Mouse (Mus musculus): ENCODE results near the gene Mex3d. TPM values are rescaled to one million over a fixed set of nuclear protein-coding genes. Genes with fewer than 3 reads are reported as not detected.

Gene Mex3d
- polyA plus RNA-seq, 1 experiment from 2014 or later, result 6.4 TPM

DNA sequence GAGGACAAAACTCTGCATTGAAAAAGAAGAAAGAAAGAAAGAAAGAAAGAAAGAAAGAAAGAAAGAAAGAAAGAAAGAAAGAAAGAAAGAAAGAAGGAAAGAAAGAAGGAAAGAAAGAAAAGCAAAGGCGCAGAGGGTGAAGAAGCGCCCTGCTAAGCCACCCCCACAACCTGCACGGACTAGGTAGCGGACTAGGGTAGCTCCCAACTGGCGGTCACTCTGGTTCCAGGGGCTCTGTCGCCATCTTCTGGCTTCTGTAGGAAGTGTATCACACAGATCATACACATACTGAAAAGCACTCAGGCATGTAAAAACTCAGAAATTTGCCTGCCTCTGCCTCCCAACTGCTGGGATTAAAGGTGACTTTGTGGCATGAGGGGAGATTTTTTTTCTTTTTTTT lies 13.4 kb downstream of the Mex3d start:
- Histone ChIP-seq H3K27ac (replicated peaks; ENCODE audit: low read depth, low read length) (no peak overlapping the region), H3K4me2 (ENCODE audit: low read depth, low read length) (no peak overlapping the region), H3K4me1 (ENCODE audit: control insufficient read depth, insufficient read depth, low read length) (0 out of 2 replicates have a peak, but pooled peaks cover 3% of the 10 kb centered on the region), H3K9me3 (ENCODE audit: control insufficient read depth, low read length) (no peaks in the 10 kb centered on the region), H3K36me3 (ENCODE audit: control insufficient read depth, insufficient read depth, low read length) (no peaks in the 10 kb centered on the region), H3K9ac (ENCODE audit: low read depth, low read length) (no peak overlapping the region), H3K27me3 (replicated peaks; ENCODE audit: control insufficient read depth, insufficient read depth, low read length) (no peaks in the 10 kb centered on the region), H3K4me3 (ENCODE audit: low read depth, low read length) (no peak overlapping the region)
- DNase-seq (ENCODE audit: low spot score), result peak; percentile 51
- ATAC-seq (ENCODE audit: low read depth), result no peak
- WGBS, result 27% methylated on average over 6 of the region's 6 CpGs

DNA sequence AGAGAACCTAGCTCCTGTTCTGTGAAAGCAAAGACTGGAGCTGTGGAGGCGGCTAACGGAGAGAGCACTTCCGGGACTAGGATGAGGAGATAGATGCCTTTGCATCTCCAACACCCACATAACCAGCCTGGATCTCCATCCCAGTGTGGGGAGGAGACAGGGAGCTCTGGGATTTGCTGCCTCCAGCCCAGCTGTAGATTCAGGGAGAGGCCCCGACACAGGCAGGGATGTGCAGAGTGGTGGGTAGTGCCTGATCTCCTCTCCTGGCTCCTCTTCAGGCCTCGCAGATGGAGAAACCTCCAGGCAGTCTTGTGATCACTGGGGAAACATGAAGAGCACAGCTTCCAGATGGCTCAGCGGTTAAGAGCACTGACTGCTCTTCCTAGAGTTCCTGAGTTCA lies 14.8 kb downstream of the Mex3d start:
- Histone ChIP-seq H3K4me2 (ENCODE audit: low read depth, low read length) (no peak overlapping the region), H3K4me3 (ENCODE audit: low read depth, low read length) (no peak overlapping the region), H3K4me1 (ENCODE audit: control insufficient read depth, insufficient read depth, low read length) (0 out of 2 replicates have a peak, but pooled peaks cover 3% of the 10 kb centered on the region), H3K27me3 (replicated peaks; ENCODE audit: control insufficient read depth, insufficient read depth, low read length) (no peaks in the 10 kb centered on the region), H3K36me3 (ENCODE audit: control insufficient read depth, insufficient read depth, low read length) (no peaks in the 10 kb centered on the region), H3K27ac (replicated peaks; ENCODE audit: low read depth, low read length) (no peak overlapping the region), H3K9me3 (ENCODE audit: control insufficient read depth, low read length) (no peaks in the 10 kb centered on the region), H3K9ac (ENCODE audit: low read depth, low read length) (no peak overlapping the region)
- ATAC-seq (ENCODE audit: low read depth) (no peak), DNase-seq (ENCODE audit: low spot score) (no peak)
- WGBS, result 70% methylated on average over 5 of the region's 6 CpGs

DNA sequence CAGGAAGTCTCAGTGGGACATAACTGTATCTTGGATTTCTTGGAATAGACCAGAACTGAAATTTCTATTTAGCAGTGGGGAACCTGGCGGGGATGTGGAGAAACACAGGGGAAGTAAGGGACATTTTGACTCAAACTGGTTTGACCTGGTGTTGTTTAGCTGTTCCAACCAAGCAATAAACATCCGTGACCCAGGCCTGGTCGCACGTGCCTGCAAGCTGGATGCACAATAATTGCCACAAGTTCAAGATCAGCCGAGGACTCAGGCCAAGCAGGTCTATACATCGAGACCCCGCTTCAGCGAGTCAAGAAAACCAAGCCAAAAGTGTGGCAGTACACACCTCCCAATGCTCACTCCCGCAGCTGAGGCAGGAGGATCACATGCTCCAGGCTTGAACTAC lies 15.5 kb downstream of the Mex3d start:
- Histone ChIP-seq H3K9me3 (ENCODE audit: control insufficient read depth, low read length) (no peaks in the 10 kb centered on the region), H3K4me3 (ENCODE audit: low read depth, low read length) (0 out of 2 replicates have a peak overlapping the region, but pooled peaks have one; percentile 28), H3K4me2 (ENCODE audit: low read depth, low read length) (peak overlapping the region; percentile 21), H3K4me1 (ENCODE audit: control insufficient read depth, insufficient read depth, low read length) (0 out of 2 replicates have a peak, but pooled peaks cover 3% of the 10 kb centered on the region), H3K9ac (ENCODE audit: low read depth, low read length) (no peak overlapping the region), H3K27me3 (replicated peaks; ENCODE audit: control insufficient read depth, insufficient read depth, low read length) (no peaks in the 10 kb centered on the region), H3K36me3 (ENCODE audit: control insufficient read depth, insufficient read depth, low read length) (no peaks in the 10 kb centered on the region), H3K27ac (replicated peaks; ENCODE audit: low read depth, low read length) (no peak overlapping the region)
- no peak for ATAC-seq (ENCODE audit: low read depth)
- DNase-seq (ENCODE audit: low spot score), result no peak
- 46% methylated on average over 9 of the region's 9 CpGs for WGBS

DNA sequence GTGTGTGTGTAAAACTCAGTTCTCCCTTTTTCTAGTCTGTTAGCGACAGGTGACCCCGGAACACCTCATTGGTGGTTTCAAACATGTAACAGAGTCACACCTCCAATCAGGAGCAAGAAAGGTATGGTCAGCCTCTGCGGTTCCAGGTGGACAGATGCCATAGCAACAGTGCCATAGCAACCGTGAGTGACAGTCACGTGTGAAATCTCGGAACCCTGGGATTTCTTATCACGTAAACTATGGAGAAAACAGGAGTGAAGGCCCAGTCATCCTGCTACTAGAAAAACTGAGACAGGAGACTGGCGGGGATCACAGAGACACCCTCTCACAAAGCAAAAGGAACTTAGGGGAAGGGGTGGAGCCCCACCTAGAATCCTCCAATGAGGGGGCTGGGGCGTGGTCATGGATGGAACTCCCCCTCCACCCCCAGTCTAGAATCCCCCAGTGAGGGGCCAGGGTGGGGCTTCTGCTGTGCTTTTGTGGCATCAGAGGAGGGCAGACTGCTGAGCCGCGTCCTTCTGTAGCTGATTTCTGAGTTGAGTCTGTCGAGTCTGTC lies 16.0 kb downstream of the Mex3d start:
- ATAC-seq (ENCODE audit: low read depth), result peak; percentile 80
- 4% methylated on average over 12 of the region's 12 CpGs for WGBS
- no peaks in the 10 kb centered on the region for H3K27me3 ChIP-seq (replicated peaks; ENCODE audit: control insufficient read depth, insufficient read depth, low read length)
- H3K36me3 ChIP-seq (ENCODE audit: control insufficient read depth, insufficient read depth, low read length), result no peaks in the 10 kb centered on the region
- H3K4me3 ChIP-seq (ENCODE audit: low read depth, low read length), result peak overlapping the region; percentile 28
- H3K9me3 ChIP-seq (ENCODE audit: control insufficient read depth, low read length), result no peaks in the 10 kb centered on the region
- no peak overlapping the region for H3K9ac ChIP-seq (ENCODE audit: low read depth, low read length)
- 0 out of 2 replicates have a peak, but pooled peaks cover 3% of the 10 kb centered on the region for H3K4me1 ChIP-seq (ENCODE audit: control insufficient read depth, insufficient read depth, low read length)
- H3K4me2 ChIP-seq (ENCODE audit: low read depth, low read length), result peak overlapping the region; percentile 21
- DNase-seq (ENCODE audit: low spot score), result peak; percentile 93
- H3K27ac ChIP-seq (replicated peaks; ENCODE audit: low read depth, low read length), result peak overlapping the region; percentile 19; the same call in 1 of the 2 replicates

DNA sequence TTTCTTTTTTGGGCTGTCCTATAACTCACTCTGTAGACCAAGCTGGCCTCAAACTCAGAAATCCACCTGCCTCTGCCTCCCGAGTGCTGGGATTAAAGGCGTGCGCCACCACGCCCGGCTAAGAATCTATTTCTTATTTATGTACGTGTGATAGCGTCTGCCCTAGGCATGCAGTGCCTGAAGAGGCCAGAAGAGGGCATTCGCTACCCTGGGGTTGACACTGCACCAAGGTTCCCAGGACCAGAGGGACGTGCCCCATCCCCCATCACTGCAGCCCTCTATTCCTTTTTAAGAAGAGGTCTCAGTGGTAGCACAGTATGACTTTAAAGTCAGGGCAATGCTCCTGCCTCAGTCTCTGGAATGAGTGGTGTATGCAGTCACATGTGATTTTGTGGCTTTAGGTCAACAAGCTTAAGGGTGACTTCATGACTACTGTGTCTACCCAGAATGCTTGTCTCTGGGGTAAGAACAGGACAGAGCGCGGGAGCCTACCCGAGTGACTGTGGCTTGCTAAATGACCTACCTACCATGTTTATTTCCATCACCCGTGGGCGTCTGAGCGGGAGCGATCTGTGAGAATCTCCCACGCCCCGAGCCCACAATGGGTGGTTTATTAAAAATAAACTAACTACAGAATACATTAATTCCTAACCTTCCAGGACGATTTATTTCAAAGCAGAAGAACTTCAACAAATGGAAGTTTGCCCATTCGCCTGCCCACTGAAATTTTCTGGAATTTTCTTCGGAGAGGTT lies 17.3 kb downstream of the Mex3d start:
- Histone ChIP-seq H3K27me3 (replicated peaks; ENCODE audit: control insufficient read depth, insufficient read depth, low read length) (no peaks in the 10 kb centered on the region), H3K9me3 (ENCODE audit: control insufficient read depth, low read length) (no peaks in the 10 kb centered on the region), H3K27ac (replicated peaks; ENCODE audit: low read depth, low read length) (no peak overlapping the region), H3K4me2 (ENCODE audit: low read depth, low read length) (no peak overlapping the region), H3K36me3 (ENCODE audit: control insufficient read depth, insufficient read depth, low read length) (no peaks in the 10 kb centered on the region), H3K4me1 (ENCODE audit: control insufficient read depth, insufficient read depth, low read length) (0 out of 2 replicates have a peak, but pooled peaks cover 3% of the 10 kb centered on the region), H3K9ac (ENCODE audit: low read depth, low read length) (no peak overlapping the region), H3K4me3 (ENCODE audit: low read depth, low read length) (no peak overlapping the region)
- ATAC-seq (ENCODE audit: low read depth), result no peak
- 79% methylated on average over 21 of the region's 21 CpGs for WGBS
- DNase-seq (ENCODE audit: low spot score), result no peak

DNA sequence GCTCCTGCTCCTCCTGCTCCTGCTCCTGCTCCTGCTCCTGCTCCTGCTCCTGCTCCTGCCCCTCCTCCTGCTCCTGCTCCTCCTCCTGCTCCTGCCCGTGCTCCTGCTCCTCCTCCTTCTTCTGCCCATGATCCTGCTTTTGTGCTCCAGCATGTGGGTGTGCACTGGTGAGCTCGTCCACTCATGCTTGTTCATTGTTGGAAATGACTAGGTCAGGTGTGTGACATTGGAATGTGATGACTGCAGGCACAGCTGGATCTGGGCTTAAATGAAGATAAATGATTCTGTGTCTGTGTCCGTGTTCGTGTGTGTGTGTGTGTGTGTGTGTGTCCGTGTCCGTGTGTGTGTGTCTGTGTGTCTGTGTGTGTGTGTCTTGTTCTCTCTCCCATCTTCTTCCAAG lies 19.1 kb downstream of the Mex3d start:
- no peak for DNase-seq (ENCODE audit: low spot score)
- 86% methylated on average over 6 of the region's 6 CpGs for WGBS

DNA sequence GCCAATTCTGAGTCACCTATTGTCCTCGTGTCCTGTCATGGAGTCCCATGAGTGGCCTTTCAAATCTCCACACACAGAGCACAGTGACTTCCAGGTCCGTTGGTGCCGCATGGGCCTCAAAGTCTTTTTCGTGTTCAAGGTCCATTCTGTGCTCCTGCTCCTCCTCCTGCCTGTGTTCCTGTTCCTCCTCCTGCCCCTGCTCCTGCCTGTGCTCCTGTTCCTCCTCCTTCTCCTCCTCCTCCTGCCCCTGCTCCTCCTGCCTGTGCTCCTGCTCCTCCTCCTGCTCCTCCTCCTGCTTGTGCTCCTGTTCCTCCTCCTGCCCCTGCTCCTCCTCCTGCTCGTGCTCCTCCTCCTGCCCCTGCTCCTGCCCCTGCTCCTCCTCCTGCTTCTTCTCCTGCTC lies 19.5 kb downstream of the Mex3d start:
- 0 out of 2 replicates have a peak, but pooled peaks cover 3% of the 10 kb centered on the region for H3K27me3 ChIP-seq (replicated peaks; ENCODE audit: control insufficient read depth, insufficient read depth, low read length)
- ATAC-seq (ENCODE audit: low read depth) (no peak), DNase-seq (ENCODE audit: low spot score) (no peak)
- 0 out of 2 replicates have a peak, but pooled peaks cover 3% of the 10 kb centered on the region for H3K4me1 ChIP-seq (ENCODE audit: control insufficient read depth, insufficient read depth, low read length)
- H3K9ac ChIP-seq (ENCODE audit: low read depth, low read length), result no peak overlapping the region
- WGBS, result 67% methylated on average over 5 of the region's 5 CpGs
- H3K4me2 ChIP-seq (ENCODE audit: low read depth, low read length), result no peak overlapping the region
- H3K9me3 ChIP-seq (ENCODE audit: control insufficient read depth, low read length), result no peaks in the 10 kb centered on the region
- no peaks in the 10 kb centered on the region for H3K36me3 ChIP-seq (ENCODE audit: control insufficient read depth, insufficient read depth, low read length)
- no peak overlapping the region for H3K4me3 ChIP-seq (ENCODE audit: low read depth, low read length)
- no peak overlapping the region for H3K27ac ChIP-seq (replicated peaks; ENCODE audit: low read depth, low read length)

More for the DNA sequence above, 19.1 kb downstream of the Mex3d start:
- Histone ChIP-seq H3K9me3 (ENCODE audit: control insufficient read depth, low read length) (no peaks in the 10 kb centered on the region), H3K27ac (replicated peaks; ENCODE audit: low read depth, low read length) (no peak overlapping the region), H3K4me3 (ENCODE audit: low read depth, low read length) (no peak overlapping the region), H3K27me3 (replicated peaks; ENCODE audit: control insufficient read depth, insufficient read depth, low read length) (0 out of 2 replicates have a peak, but pooled peaks cover 3% of the 10 kb centered on the region), H3K9ac (ENCODE audit: low read depth, low read length) (no peak overlapping the region), H3K36me3 (ENCODE audit: control insufficient read depth, insufficient read depth, low read length) (no peaks in the 10 kb centered on the region), H3K4me1 (ENCODE audit: control insufficient read depth, insufficient read depth, low read length) (0 out of 2 replicates have a peak, but pooled peaks cover 3% of the 10 kb centered on the region), H3K4me2 (ENCODE audit: low read depth, low read length) (no peak overlapping the region)
- no peak for ATAC-seq (ENCODE audit: low read depth)

DNA sequence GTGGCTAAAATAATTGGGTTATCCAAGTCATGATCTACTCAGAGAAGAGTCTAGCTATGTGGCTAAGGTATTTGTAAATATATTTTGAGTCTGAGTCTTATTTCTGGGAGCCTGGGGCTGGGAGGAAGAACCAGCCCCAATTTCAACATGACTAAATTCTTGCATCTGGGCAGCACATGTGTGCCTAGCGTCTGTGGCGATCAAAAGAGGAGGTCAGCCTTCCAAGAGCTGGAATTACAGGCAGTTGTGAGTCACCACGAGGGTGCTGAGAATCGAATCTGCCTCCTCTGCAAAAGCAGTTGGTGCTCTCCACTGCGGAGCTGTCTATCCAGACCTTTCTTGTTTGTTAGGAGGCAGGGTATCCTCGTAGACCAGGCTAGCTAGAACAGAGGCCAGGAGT lies 21.7 kb downstream of the Mex3d start:
- H3K9ac ChIP-seq (ENCODE audit: low read depth, low read length), result no peak overlapping the region
- no peaks in the 10 kb centered on the region for H3K4me1 ChIP-seq (ENCODE audit: control insufficient read depth, insufficient read depth, low read length)
- H3K27ac ChIP-seq (replicated peaks; ENCODE audit: low read depth, low read length), result no peak overlapping the region
- no peaks in the 10 kb centered on the region for H3K9me3 ChIP-seq (ENCODE audit: control insufficient read depth, low read length)
- DNase-seq (ENCODE audit: low spot score) (no peak), ATAC-seq (ENCODE audit: low read depth) (no peak)
- 48% methylated on average over 6 of the region's 6 CpGs for WGBS
- 0 out of 2 replicates have a peak, but pooled peaks cover 3% of the 10 kb centered on the region for H3K27me3 ChIP-seq (replicated peaks; ENCODE audit: control insufficient read depth, insufficient read depth, low read length)
- no peaks in the 10 kb centered on the region for H3K36me3 ChIP-seq (ENCODE audit: control insufficient read depth, insufficient read depth, low read length)
- H3K4me2 ChIP-seq (ENCODE audit: low read depth, low read length), result no peak overlapping the region
- H3K4me3 ChIP-seq (ENCODE audit: low read depth, low read length), result no peak overlapping the region
